Mouse (Mus musculus): ENCODE measurements around the gene Paqr3. TPM values are rescaled to one million over a fixed set of nuclear protein-coding genes. Genes with fewer than 3 reads are reported as not detected.

The Paqr3 gene
- 3.1 and 4.1 TPM in 2 replicates for total RNA-seq (2021)
- long read RNA-seq, experiment 1, partial matches to known transcripts, result 0 of 2 reads
- long read RNA-seq, experiment 1, other reads (novel, unspliced or antisense), result 2 of 2 reads
- long read RNA-seq, experiment 2, partial matches to known transcripts, result 3 of 7 reads
- long read RNA-seq, experiment 2, other reads (novel, unspliced or antisense), result 3 of 7 reads

- peak; percentile 98 for DNase-seq
Measured at GRCm38 (mm10) chr5:97111207-97111910, at the start of gene Paqr3. TSS of gene Paqr3 (minus strand) at chr5:97111596.

- no peak for DNase-seq
Measured at GRCm38 (mm10) chr5:97154688-97155087, 43.3 kb upstream of the Paqr3 start.

- no peak for DNase-seq
Measured at GRCm38 (mm10) chr5:97135331-97135730, 23.9 kb upstream of the Paqr3 start.

- no peak for DNase-seq
Measured at GRCm38 (mm10) chr5:97129589-97129988, 18.2 kb upstream of the Paqr3 start.

GRCm38 (mm10) chr5:97128242-97129226, 17.1 kb upstream of the Paqr3 start:
- peak; percentile 43 for DNase-seq

- DNase-seq, result no peak
Measured at GRCm38 (mm10) chr5:97127284-97127683, 15.9 kb upstream of the Paqr3 start.

- DNase-seq, result peak; percentile 42
Measured at GRCm38 (mm10) chr5:97126005-97126404, 14.6 kb upstream of the Paqr3 start.

- no peak for DNase-seq
Measured at GRCm38 (mm10) chr5:97125459-97125970, 14.1 kb upstream of the Paqr3 start.

- no peak for DNase-seq
Measured at GRCm38 (mm10) chr5:97124977-97125376, 13.6 kb upstream of the Paqr3 start.

- DNase-seq, result no peak
Measured at GRCm38 (mm10) chr5:97110697-97111096, 699 bp downstream of the Paqr3 start.

GRCm38 (mm10) chr5:97110133-97110532, 1.3 kb downstream of the Paqr3 start:
- DNase-seq, result no peak

GRCm38 (mm10) chr5:97108333-97108732, 3.1 kb downstream of the Paqr3 start:
- DNase-seq, result no peak

- no peak for DNase-seq
Measured at GRCm38 (mm10) chr5:97099954-97100353, 11.4 kb downstream of the Paqr3 start.

GRCm38 (mm10) chr5:97097631-97098041, 13.8 kb downstream of the Paqr3 start:
- DNase-seq, result no peak

GRCm38 (mm10) chr5:97095335-97095734, 16.1 kb downstream of the Paqr3 start:
- DNase-seq, result no peak

GRCm38 (mm10) chr5:97092970-97093369, 18.4 kb downstream of the Paqr3 start:
- no peak for DNase-seq

- no peak for DNase-seq
Measured at GRCm38 (mm10) chr5:97090034-97090784, 21.2 kb downstream of the Paqr3 start.

GRCm38 (mm10) chr5:97089426-97089825, 22.0 kb downstream of the Paqr3 start:
- no peak for DNase-seq

GRCm38 (mm10) chr5:97088231-97088630, 23.2 kb downstream of the Paqr3 start:
- no peak for DNase-seq

- no peak for DNase-seq
Measured at GRCm38 (mm10) chr5:97087746-97088145, 23.6 kb downstream of the Paqr3 start.

GRCm38 (mm10) chr5:97087030-97087630, 24.3 kb downstream of the Paqr3 start:
- no peak for DNase-seq
